Mouse (Mus musculus): ENCODE results near the gene Hs3st1. TPM values are rescaled to one million over a fixed set of nuclear protein-coding genes. Genes with fewer than 3 reads are reported as not detected.
"Not testable (repeated sequence)": the region's sequence is repeated elsewhere in the genome, so short reads cannot be mapped to it uniquely, and the experiment has no call there.

Gene Hs3st1
- 22.8 and 26.0 TPM in 2 replicates for polyA plus RNA-seq (2012; rRNA removed)

DNA sequence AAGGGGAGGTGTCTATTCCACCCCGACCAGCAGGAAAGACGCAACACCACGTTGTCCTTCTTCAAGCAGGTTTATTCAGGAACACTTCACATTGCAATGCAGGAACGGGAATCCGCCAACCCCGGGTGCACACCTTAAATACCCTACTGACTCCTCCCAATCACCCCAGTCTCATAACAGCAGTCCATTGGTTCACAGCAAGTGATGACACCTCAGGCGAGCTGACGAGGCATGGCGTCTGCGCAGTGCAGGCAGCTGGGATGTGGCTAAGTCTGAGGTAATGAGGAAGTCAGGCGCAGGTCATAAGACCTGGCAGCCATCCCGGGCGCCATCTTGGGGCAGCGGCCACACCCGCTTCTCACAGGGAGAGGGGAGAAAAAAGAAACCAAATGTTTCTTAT, at the start of gene Hs3st1:
Gene Hs3st1, minus strand, starts transcription at position 101 of the 400 bp plus-strand sequence.
- not testable (repeated sequence) for DNase-seq (ENCODE audit: low spot score)

DNA sequence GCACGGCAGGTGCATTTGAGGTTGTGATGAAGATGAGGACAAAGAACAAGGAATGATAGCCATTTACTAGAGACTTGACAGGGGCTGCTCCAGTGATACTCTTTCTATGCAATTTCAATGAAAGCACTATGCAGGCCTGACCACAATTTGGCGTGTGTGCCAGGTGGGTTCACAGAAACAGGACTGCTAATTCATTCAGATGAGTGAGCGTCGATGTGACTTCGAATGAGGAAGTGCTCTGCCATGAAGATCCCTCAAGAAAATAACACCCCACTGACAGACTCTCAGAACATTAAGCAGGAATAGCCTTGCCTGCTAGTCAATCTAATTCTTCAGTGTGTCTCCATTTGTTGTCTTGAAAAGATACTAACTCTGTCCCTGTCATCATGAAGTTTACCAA, 49.4 kb upstream of the Hs3st1 start:
- DNase-seq (ENCODE audit: low spot score): no peak

DNA sequence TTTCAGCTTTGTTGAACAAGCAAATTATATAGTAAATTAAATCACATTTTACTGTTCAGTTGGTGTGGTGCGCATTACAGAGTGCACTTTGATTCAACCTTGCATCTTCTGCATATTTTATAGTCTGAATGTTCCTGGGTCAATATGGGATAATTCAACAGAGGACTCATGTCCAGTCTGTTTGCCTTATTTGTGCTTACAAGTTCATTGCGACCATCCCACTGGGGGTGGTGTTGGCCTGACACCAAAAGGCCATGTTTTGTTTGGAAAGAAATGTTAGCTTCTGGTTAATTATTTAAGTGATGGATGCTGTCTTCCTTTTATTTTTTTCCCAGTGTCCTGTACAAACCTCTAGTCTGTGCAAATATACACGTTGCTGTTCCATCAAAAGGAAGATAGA, 48.7 kb upstream of the Hs3st1 start:
- no peak for DNase-seq (ENCODE audit: low spot score)

DNA sequence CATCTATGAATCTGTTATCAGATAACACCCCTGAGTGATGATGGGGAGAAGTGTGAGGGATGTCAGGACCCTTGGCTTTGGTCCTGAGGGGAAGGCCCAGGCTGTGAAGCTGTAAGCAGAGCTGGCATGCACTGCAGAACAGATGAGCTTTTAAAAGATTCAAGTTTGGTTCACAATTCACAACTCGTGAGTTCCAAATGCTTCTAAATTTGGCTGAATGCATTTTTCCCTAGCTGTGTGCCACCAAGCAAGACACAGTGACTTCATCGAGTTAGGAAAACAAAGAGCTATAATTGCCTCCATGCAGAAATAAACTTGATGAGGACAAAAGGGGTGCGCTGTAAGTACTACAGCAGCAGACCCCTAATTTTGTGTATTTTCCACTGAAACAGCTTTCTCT, 48.2 kb upstream of the Hs3st1 start:
- no peak for DNase-seq (ENCODE audit: low spot score)

DNA sequence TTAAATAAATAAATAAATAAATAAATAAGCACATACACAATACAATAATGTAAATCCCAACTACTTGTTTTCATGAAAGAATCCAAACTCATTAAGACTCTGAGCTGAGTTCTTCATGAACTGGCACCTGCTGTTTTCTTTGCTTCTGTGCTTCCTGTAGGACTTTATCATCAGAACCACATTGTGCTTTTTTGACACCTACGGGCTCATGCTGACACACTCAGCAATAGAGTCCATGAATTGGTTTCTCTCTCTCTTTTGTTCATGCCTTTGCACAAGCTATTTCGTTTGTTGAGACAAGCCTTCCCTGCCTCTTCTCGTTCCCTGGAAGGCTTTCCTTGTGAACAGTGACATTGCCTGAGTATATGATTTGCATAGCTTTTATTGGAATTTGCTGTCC, 46.8 kb upstream of the Hs3st1 start:
- DNase-seq (ENCODE audit: low spot score): no peak

DNA sequence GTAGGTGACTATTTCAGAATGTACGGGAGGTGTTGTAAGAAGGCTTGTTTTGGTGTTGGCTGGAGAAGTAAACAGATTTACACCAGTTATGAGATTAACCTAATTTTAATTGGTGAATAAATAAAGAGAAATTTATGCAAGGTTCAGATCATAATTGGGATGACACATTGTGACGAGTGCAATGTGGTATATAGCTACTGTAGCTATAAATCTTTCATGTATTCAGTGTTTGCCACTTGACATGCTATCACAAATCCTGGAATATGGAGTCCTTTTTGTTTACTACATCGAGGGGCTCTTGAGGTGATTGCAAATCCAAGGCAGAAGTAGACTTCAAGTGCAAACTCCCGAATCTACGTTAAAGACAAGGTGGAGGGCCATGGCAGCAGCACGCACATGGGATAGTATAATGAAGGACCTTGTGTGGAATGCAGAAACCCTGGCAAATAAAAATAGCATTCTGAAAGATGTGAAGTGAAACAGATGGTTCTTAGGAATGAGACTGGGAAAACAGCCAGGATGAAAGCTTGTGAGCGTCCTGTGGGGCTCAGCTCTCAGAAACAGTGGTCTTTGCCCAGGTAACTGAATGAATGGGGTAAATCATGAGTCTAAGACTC, 21.9 kb upstream of the Hs3st1 start:
- no peak for DNase-seq (ENCODE audit: low spot score)

DNA sequence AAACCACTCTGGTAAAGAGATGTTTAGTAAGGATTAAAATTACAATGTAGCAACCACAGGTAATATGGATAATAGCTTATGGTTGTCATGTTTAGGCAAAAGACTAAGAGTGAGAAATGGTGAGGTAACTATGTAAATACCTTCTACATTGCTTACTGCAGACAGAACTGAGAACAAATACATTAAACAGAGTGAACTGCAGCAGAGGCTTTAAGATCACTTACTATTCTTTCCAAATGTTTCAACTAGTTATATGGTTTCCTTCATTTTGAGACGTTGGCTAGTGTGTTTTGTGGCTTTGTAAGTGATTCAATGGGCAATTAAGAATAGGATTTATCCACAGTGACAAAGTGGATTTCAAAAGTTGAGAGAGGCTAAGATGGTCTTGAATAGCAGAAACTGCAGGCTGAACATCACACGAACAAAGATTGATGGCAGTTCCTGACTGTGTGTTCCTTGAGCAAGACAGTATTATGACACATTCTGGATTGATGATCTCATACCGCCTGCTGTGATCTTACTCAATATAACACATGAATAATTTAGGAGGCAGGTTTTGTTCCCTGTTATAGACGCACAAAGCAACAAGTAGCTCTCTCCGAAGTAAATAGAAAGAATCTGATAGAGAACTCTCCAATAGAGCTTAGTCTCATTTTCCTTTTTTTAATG, 16.5 kb upstream of the Hs3st1 start:
- DNase-seq (ENCODE audit: low spot score): no peak

DNA sequence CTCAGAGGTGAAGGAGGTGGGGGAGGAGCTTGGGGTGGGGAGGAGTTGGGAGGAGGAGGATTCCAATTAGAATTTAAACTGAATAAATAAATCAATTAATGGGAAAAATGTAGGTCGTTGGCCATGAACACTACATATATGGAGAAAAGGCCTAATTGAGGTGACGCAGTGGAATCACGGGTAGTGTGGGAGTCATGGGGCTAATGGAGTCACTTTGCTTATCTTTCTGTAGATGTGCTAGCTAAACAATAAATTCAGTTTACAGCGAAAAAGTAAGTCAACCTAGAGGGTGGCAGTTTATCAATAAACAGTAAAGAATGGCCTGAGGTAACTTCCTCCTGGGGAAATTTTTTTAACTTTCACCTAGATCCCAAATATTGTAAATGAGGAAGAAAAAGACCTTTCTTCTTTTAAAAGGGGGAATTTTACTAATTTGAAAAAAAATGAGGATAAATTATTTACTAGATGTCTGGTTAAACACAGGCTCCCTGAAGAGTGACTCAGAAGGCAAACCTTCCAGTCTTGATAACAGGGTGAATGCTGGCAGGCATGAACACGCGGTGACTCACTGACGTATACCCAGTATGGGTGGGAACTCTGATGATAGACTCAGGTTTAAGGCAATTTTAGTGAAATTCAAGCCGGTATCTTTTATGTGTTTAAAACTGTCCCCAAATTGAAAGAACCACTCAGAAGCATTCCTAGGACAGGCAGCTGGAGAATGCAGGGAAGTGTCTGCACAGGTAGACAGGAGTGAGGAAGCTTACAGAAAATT, 6.6 kb upstream of the Hs3st1 start:
- no peak for DNase-seq (ENCODE audit: low spot score)

DNA sequence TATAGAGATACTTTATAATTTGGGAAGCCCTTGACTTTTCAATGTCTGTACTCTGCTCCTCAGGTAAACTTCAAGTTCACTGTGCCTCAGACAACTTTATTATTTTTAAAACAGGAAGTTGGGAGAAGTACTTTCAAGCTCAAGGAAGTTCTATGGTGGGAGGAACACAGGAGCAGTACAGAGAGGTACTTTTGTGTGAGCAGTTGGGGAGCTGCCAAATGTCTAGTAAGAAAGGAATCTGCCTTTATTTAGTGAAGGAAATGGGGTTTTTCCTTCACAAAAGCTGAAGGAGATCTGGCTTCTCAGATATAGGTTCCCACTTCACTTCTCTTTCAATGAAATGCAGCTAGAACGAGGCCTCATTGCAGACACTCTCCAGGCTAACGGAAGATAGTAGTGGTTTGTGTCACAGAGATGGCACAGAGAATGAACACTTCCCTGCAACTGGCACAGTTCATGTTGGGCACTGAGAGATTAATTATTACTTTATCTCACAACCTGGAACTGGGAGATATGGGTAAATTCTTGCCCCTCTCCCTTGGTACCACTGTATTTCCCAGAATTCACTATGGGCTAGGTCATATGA, 3.7 kb upstream of the Hs3st1 start:
- no peak for DNase-seq (ENCODE audit: low spot score)

DNA sequence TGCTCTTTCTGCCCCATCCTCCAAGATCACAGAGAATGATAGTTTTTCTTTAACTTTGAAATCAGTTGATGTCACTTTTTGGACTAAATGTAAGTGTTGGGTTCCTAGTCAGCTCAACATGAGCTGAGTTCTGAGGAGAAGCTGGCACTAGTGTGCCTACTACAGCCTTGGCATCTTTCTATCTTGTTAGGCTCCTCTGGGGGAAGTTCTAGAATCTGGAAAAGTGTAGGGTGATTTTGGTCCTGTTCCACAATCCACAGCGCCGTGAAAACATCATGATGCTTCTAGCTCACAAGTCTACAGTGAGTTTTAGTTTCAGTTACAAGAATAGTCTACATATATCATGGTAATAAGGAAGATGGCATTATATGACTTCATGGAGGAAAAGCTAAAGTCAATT, 18.4 kb downstream of the Hs3st1 start:
- no peak for DNase-seq (ENCODE audit: low spot score)

DNA sequence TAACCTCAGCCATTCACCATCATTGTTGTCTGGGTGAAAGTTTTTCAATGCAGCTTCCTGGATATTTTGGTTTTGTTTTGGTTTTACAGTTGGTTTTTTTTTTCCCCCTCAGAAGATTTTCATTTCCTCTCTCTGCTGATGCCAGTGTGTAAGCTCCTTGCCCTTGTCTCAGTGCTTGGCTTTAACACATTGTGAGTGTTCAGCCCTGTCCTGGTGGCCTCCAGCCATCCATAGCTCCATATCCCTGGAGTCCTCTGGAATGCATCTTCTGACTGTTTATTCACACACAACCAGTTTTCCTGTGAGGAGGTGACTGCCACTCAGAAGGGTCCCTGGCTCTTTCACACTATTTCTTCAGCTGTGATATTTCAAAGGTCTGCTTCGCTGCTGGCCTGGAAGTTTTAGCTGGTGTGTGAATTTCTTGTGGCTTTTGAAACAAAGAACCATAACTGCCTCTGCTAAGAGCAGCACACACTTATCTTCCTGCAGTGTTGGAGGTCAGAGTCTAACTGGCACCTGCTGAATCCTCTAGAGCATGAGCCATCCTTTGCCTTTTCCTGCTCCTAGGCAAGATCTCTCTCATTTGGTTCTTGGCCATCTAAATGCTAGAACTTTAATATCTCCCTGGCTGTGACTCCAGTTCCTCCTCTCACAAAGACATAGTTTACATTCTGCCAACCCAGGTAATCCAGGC, 21.4 kb downstream of the Hs3st1 start:
- no peak for DNase-seq (ENCODE audit: low spot score)

DNA sequence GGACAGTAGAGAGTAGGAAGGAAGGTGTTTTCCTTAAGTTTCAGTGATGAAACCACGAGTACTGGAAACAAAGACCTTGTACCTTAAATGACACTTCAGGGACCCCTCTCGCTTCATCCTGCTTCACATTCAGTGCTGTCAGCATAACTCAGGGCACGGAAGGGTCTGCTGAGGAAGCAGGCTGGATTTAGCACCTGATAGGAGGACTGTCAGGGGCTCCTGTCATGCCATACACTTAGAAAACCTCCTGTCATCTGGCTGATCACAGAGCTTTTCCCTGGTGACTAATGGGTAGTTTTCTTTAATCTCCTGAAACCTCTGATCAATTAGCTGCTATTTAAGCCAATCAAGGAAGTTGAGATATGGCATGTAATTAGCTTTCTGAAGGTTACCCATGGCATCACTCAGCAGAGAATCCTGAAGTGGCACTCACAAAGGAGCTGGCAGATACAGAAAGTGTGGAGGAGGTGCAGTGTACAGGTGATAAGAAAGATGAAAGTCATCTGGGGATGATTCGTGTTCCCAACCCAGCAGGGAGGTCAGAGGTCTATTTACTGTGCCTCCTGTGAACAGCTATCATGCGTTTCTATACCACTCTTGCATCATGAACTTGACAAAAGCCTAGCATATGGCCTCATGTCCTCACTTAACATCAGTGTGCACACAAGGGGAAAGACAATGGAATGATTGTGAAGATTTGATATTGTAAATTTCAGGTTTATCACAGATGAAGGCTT, 22.1 kb downstream of the Hs3st1 start:
- no peak for DNase-seq (ENCODE audit: low spot score)

DNA sequence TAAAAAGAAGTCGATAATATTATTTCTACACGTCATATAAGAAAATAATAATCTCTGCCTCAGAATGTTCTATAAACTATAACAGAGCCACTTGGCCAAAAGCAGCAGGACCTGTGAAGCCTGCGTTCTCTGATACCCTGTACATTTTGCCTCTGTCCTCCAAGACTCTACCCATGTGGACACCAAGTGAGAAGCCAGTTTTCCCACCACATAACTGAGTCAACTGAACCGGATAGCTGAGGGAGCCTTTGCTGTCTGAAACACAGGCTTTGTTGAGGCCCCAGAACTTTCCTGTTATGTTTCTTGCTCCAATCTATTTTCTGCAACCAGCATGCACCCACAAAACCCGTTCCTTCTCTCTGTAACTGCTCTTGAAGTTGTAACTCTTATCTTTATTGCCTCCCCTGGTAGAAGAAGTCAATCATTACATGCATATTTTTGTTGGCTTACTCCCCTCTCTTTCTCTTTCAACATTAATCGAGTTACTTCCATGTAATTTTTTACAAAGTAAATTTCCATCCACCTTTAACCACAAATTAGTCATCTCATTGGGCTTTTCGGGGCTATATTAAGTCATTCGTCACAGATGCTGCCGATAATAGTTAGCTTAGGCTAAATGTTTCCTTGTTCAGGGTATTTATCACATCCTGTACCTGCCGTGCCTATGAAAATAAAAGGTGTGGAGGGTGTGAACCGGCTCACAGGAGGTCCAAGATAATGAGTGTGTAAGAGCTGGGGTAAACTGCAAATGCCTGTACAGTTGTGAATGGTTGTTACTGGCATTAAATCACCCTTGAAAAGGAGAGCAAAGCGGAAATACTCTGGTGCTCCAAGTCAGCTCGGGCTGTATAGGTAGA, 39.4 kb downstream of the Hs3st1 start:
- peak; percentile 21 for DNase-seq (ENCODE audit: low spot score)

DNA sequence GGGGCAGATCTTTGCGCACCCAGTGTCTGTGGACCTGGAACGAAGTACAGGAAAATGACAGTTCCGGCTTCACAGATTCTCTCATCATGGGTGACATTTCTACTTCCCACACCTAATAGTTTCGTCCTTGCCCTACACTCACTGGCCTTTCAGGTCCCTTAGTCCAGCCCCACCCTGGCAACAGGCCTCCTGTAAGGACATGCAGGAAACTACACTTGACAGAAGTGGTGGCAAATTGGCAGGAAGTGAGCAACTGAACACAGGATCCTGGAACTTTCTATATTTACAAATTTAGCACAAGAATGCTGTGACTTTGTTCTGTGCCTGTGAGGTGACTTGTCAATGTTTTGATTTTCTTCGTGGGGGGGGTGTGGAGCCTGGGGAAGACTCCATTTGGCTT, 40.1 kb downstream of the Hs3st1 start:
- DNase-seq (ENCODE audit: low spot score): peak; percentile 20

DNA sequence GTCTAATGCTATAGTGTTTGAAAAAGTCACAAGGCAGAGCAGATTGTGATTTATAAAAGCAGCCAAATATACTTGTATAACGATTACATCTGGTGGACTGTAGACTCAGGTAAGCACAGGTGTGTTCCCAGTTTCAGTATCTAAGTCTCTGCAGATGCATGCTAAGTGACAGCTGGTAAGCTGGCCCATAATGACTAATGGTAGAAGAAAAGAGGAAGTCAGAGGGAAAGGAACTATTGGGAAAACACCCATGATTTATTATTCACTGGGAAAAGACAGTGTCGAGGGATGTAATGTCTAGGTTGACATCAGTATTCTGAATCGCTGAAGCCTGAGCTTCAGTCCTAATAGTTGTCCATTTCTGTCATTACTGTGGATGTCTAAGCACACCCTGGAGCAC, 49.7 kb downstream of the Hs3st1 start:
- no peak for DNase-seq (ENCODE audit: low spot score)

DNA sequence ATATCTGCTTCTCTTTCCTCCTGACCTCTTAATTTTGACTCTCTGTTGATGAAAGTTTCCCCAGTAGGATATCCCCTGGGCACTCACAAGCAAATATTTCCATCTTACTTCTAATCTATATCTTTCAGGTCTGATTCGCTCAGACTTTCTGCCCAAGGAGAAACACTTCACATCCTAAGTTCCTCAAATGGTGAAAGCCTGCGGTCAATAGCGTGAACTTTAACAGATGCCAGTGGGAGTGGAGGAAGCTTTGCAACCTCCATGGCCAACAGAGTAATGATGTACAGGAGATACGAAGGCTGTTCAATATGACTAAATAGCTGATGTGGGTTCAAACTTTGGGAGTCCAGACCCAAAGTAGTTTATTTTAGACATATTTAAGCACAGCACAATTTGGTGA, 94.4 kb downstream of the Hs3st1 start:
- no peak for DNase-seq (ENCODE audit: low spot score)

DNA sequence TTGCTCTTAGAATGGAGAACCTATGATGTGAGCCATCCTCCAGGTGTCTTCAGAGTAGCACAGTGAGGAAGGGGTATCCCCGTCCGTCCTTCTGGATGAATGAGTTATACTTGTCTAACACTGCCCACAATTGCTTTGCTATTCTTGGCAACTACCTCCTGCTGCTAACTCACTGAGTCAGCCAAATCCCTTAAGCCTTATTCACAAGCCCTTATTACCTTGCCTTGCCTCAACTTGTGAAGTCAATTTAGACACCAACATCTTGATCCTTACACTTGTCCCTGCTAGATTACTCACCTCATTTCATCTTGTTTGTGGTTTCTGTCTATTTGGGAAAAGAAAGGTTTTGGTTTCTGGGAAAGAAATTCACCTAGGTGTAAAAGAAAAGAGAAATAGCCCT, 95.9 kb downstream of the Hs3st1 start:
- no peak for DNase-seq (ENCODE audit: low spot score)

DNA sequence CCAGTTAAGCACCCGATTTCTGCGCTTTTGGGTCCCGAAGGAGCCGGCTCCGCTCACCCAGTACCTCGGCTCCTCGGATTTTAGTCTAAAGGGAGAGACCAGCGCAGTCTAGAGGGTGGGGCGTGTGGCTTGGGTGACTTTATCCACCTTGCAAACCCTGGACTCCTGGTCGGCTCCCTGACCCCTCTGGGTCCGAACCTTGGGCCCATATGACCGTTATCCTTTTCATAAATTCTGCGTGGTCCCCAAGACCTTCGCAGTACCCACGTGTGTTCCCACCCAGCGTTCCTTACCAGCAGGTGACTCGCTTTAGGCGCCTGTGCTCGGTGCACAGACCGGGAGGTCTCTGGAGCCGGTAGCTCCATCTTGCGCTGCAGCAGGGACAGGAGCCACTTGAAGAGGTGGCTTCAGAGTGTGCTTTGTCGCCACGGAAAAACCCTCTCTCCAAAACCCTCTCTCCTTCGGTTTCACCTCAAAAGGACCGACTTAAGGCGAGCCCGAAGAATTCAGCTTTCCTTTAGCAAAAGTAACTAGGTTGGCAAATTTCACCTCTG, 110.4 kb downstream of the Hs3st1 start:
- DNase-seq (ENCODE audit: low spot score): no peak

DNA sequence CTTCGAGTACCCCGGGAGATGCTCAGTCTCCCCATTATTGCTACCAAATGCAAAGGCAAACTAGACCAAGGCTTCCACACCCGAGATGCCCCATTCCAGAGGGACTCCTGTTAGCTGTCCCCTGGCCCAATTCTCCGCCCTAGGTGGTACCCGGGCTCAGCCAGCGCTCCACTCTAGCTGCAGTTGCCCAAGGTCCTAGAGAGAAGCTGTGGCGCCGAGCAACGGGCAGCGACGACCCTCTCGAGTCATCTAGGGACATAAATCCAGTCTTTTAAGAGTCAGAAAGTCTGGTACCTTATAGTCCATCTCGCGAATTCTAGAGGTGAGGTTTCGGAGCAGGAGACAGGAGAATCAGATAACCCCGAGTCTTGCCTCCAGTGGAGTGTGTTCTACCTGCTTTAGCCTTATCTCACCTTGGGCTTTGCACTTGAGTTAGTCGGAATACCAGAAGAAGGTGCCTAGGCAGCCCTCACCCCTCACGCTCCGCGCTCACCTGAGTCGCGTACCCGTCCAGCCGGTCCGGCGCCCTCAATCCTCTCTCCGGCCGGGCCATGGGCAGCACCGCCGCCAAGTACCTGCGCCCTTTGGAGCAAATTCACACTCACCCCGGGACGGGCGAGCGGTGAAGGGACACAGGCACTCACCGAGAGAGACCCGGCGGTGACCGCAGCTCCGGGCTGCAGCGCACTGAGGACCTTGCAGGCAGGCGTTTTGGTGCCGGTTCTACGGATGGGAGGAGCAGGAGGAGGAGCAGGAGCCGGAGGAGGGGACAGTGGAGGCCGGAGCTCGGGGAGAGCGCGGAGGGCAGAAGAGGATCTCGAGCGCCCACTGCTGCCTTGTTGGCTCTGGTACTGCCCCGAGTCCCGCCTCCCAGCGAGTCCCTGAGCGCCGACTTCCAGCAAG, 111.1 kb downstream of the Hs3st1 start:
- peak; percentile 93 for DNase-seq (ENCODE audit: low spot score)

Data from urinary bladder, adult 2 months (tissue).